ENCODE assay signal across 8 mouse cellular contexts in the genomic region with DNA sequence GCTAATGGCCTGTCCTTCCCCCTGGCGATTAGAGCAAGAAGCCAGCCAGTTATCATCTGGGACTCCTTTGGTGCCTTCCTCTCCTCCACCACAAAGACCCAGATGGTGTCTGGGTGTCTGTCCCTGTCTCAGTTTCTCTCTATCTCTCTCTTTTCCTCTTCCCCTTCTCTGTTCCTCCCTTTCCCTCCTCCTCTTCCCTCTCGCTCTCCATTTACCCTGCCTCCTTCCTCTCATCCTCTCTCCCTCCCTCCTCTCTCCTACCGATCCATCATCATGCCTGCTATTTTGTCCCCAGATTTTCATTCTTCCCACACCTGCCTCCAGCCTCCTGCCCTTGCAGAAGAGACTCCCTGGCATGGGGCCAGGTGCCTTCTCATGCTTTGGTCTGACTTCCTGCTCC. TPM values are rescaled to one million over a fixed set of nuclear protein-coding genes. Genes with fewer than 3 reads are reported as not detected.
A peak's percentile ranks its signal among the peaks of the same experiment; 100 is the strongest.
DNase-seq lines count a peak whose midpoint lies in the region; ATAC-seq and TF ChIP-seq lines count a peak whose summit lies in the region.

No protein-coding gene starts in this region.

- ATAC-seq in kidney, embryonic 14.5 days (ENCODE audit: low FRiP score, low TSS enrichment), result peak; percentile 36; the same call in 1 of the 2 replicates
- no peak for ATAC-seq in hindbrain, embryonic 14.5 days (ENCODE audit: low FRiP score)
- no peak; the same call in 1 of the 2 replicates for ATAC-seq in midbrain, embryonic 14.5 days (ENCODE audit: low FRiP score, low TSS enrichment)

- H3K36me3 ChIP-seq in kidney, embryonic 14.5 days (ENCODE audit: control insufficient read depth, insufficient read depth, low read length), result no peaks in the 10 kb centered on the region
- H3K36me3 ChIP-seq in hindbrain, embryonic 14.5 days (replicated peaks; ENCODE audit: control insufficient read depth, insufficient read depth), result no peaks in the 10 kb centered on the region
- no peaks in the 10 kb centered on the region for H3K36me3 ChIP-seq in midbrain, embryonic 14.5 days (ENCODE audit: control insufficient read depth, insufficient read depth, low read length)
- H3K36me3 ChIP-seq in thymus, adult 2 months (ENCODE audit: control insufficient read depth, insufficient read depth, low read length), result no peaks in the 10 kb centered on the region

- no peak for TF ChIP-seq CTCF in thymus, adult 2 months (IDR thresholded peaks at IDR 0.05; ENCODE audit: borderline replicate concordance, control insufficient read depth, extremely low read depth, insufficient read depth, low read length, poor library complexity)

- no peaks in the 10 kb centered on the region for H3K4me1 ChIP-seq in kidney, embryonic 14.5 days (ENCODE audit: control insufficient read depth, insufficient read depth, low read length)
- H3K4me1 ChIP-seq in brown adipose tissue, adult 24 weeks (ENCODE audit: control insufficient read depth, insufficient read depth, insufficient read length, low read length), result no peaks in the 10 kb centered on the region; the same call in 1 of the 2 replicates
- no peaks in the 10 kb centered on the region for H3K4me1 ChIP-seq in hindbrain, embryonic 14.5 days (replicated peaks; ENCODE audit: control insufficient read depth, insufficient read depth, low read length)
- no peaks in the 10 kb centered on the region for H3K4me1 ChIP-seq in midbrain, embryonic 14.5 days (ENCODE audit: control insufficient read depth, insufficient read depth, low read length)
- H3K4me1 ChIP-seq in thymus, adult 2 months (replicated peaks; ENCODE audit: control insufficient read depth, insufficient read depth, low read length), result no peaks in the 10 kb centered on the region

- WGBS in kidney, embryonic 14.5 days, result 50% methylated on average over 3 of the region's 3 CpGs
- 41% methylated on average over 3 of the region's 3 CpGs for WGBS in hindbrain, embryonic 14.5 days
- WGBS in midbrain, embryonic 14.5 days, result 51% methylated on average over 3 of the region's 3 CpGs
- 82% methylated on average over 2 of the region's 3 CpGs for WGBS in thymus, adult 2 months

- DNase-seq in kidney, adult 11 months, result no peak
- no peak for DNase-seq in hindbrain, embryonic 14.5 days (ENCODE audit: low spot score)
- no peak for DNase-seq in midbrain, embryonic 14.5 days
- DNase-seq in thymus, adult 2 months, result no peak
- no peak for DNase-seq in frontal cortex, postnatal 36 days (ENCODE audit: low spot score in 2 of 2)
- DNase-seq in thymus, postnatal 14 days, result no peak

- no peaks in the 10 kb centered on the region for H3K9me3 ChIP-seq in kidney, embryonic 14.5 days (ENCODE audit: control insufficient read depth, low read length)
- no peaks in the 10 kb centered on the region for H3K9me3 ChIP-seq in hindbrain, embryonic 14.5 days (ENCODE audit: control insufficient read depth, low read length)
- no peaks in the 10 kb centered on the region for H3K9me3 ChIP-seq in midbrain, embryonic 14.5 days (ENCODE audit: control insufficient read depth, low read length)

- H3K27me3 ChIP-seq in kidney, embryonic 14.5 days (ENCODE audit: control insufficient read depth, insufficient read depth, low read length), result peaks cover 15% of the 10 kb centered on the region; the same call in 1 of the 2 replicates
- peaks cover 25% of the 10 kb centered on the region; the same call in 1 of the 2 replicates for H3K27me3 ChIP-seq in hindbrain, embryonic 14.5 days (ENCODE audit: control insufficient read depth, insufficient read depth, low read length)
- no peaks in the 10 kb centered on the region for H3K27me3 ChIP-seq in midbrain, embryonic 14.5 days (ENCODE audit: control insufficient read depth, insufficient read depth, low read length)
- no peaks in the 10 kb centered on the region for H3K27me3 ChIP-seq in thymus, adult 2 months (ENCODE audit: control insufficient read depth, insufficient read depth, low read length)

- peak overlapping the region; percentile 47; the same call in 1 of the 2 replicates for H3K4me2 ChIP-seq in kidney, embryonic 14.5 days (replicated peaks; ENCODE audit: low read depth, low read length)
- H3K4me2 ChIP-seq in hindbrain, embryonic 14.5 days (replicated peaks), result peak overlapping the region; percentile 40
- peak overlapping the region; percentile 45 for H3K4me2 ChIP-seq in midbrain, embryonic 14.5 days (ENCODE audit: low read length)

- TF ChIP-seq POLR2A in thymus, adult 2 months (IDR thresholded peaks at IDR 0.05; ENCODE audit: control insufficient read depth, extremely low read depth, insufficient read depth, low read length, poor library complexity), result no peak

- no peak overlapping the region for H3K9ac ChIP-seq in kidney, embryonic 14.5 days (ENCODE audit: low read depth, low read length)
- H3K9ac ChIP-seq in hindbrain, embryonic 14.5 days, result peak overlapping the region; percentile 39; the same call in 1 of the 2 replicates
- no peak overlapping the region for H3K9ac ChIP-seq in midbrain, embryonic 14.5 days (replicated peaks; ENCODE audit: low read length)

- H3K4me3 ChIP-seq in kidney, embryonic 14.5 days (ENCODE audit: low read length), result no peak overlapping the region; the same call in 1 of the 2 replicates
- H3K4me3 ChIP-seq in brown adipose tissue, adult 24 weeks (ENCODE audit: insufficient read depth, low read depth, low read length), result peak overlapping the region; percentile 90
- no peak overlapping the region for H3K4me3 ChIP-seq in hindbrain, embryonic 14.5 days (replicated peaks; ENCODE audit: low read length)
- no peak overlapping the region for H3K4me3 ChIP-seq in midbrain, embryonic 14.5 days (replicated peaks; ENCODE audit: low read depth, low read length)
- no peak overlapping the region for H3K4me3 ChIP-seq in thymus, adult 2 months (ENCODE audit: control insufficient read depth, insufficient read depth, low read length)

- no peak overlapping the region for H3K27ac ChIP-seq in kidney, embryonic 14.5 days (ENCODE audit: low read depth, low read length)
- H3K27ac ChIP-seq in brown adipose tissue, adult 24 weeks (replicated peaks; ENCODE audit: low read depth, low read length), result no peak overlapping the region
- H3K27ac ChIP-seq in hindbrain, embryonic 14.5 days, result no peak overlapping the region
- no peak overlapping the region for H3K27ac ChIP-seq in midbrain, embryonic 14.5 days (replicated peaks; ENCODE audit: low read depth, low read length)
- no peak overlapping the region for H3K27ac ChIP-seq in thymus, adult 2 months (ENCODE audit: control insufficient read depth, insufficient read depth, low read length)

RNA-seq across cellular contexts. Expression of gene Tmem28, which starts 33.0 kb away (rescaled TPM):
- polyA plus RNA-seq in kidney, embryonic 14.5 days (2014; fragmentation: Nextera tagmentation; extraction: Ambion mirVana), result not detected in 2 replicates
- 0.75 and 0.79 TPM in 2 replicates for polyA plus RNA-seq in brown adipose tissue, adult 24 weeks (2012; ENCODE audit: insufficient read depth, insufficient read length, missing spikeins)
- 2.1 and 2.4 TPM in 2 replicates for polyA plus RNA-seq in hindbrain, embryonic 14.5 days (2014; fragmentation: Nextera tagmentation; extraction: Ambion mirVana)
- polyA plus RNA-seq in midbrain, embryonic 14.5 days (2014; fragmentation: Nextera tagmentation; extraction: Ambion mirVana), result 2.2 and 2.3 TPM in 2 replicates
- polyA plus RNA-seq in thymus, adult 2 months (2012; rRNA removed), result 0.28 and 0.31 TPM in 2 replicates
